Mouse (Mus musculus) midbrain, postnatal 0 days (tissue): ENCODE results near the gene Gnai2. TPM values are rescaled to one million over a fixed set of nuclear protein-coding genes. Genes with fewer than 3 reads are reported as not detected.

ENCODE experiments used
- ATAC-seq: fragments of 200-750 bp; cut with Nextera tagmentation; 2 replicates; pipeline ENCODE4 v1.8.0; 2017; ENCODE audit warnings: moderate number of reproducible peaks, mild to moderate bottlenecking, moderate TSS enrichment, moderate library complexity; ENCODE audit not compliant: low FRiP score
- DNase-seq: peaks from one replicate; pipeline ENCODE4 v3.0.0-alpha.2; 2015; ENCODE audit warnings: low spot score
- H3K27ac ChIP-seq: fragments of 300-500 bp; sonication (generic); 2 replicates; pipeline ENCODE4 v1.5.1; 2014; ENCODE audit warnings: low read depth, mild to moderate bottlenecking, low read length, mixed read lengths
- H3K27me3 ChIP-seq: fragments of 300-500 bp; sonication (generic); 2 replicates; pipeline ENCODE4 v1.6.1; 2014; ENCODE audit warnings: low read length, control low read depth, mixed read lengths; ENCODE audit not compliant: insufficient read depth
- H3K36me3 ChIP-seq: fragments of 300-500 bp; sonication (generic); 2 replicates; pipeline ENCODE4 v1.6.1; 2014; ENCODE audit warnings: low read length, control low read depth, mixed read lengths; ENCODE audit not compliant: insufficient read depth
- H3K4me1 ChIP-seq: fragments of 300-500 bp; sonication (generic); 2 replicates; pipeline ENCODE4 v1.6.1; 2014; ENCODE audit warnings: mild to moderate bottlenecking, control low read depth, antibody characterized with exemption, low read length, mixed read lengths; ENCODE audit not compliant: insufficient read depth
- H3K4me2 ChIP-seq: fragments of 300-500 bp; sonication (generic); 2 replicates; pipeline ENCODE4 v1.6.1; 2014; ENCODE audit warnings: low read depth, mild to moderate bottlenecking, low read length, mixed read lengths; ENCODE audit not compliant: poor library complexity, severe bottlenecking
- H3K4me3 ChIP-seq: fragments of 300-500 bp; sonication (generic); 2 replicates; pipeline ENCODE4 v1.5.1; 2014; ENCODE audit warnings: low read depth, mild to moderate bottlenecking, low read length, moderate library complexity
- H3K9ac ChIP-seq: fragments of 300-500 bp; sonication (generic); replicated peaks from 2 replicates; pipeline ENCODE4 v1.6.1; 2014; ENCODE audit warnings: mild to moderate bottlenecking, low read length, moderate library complexity, mixed read lengths; ENCODE audit not compliant: poor library complexity, severe bottlenecking
- H3K9me3 ChIP-seq: fragments of 300-500 bp; sonication (generic); 2 replicates; pipeline ENCODE4 v1.6.1; 2016; ENCODE audit warnings: low read length, control low read depth
- CTCF ChIP-seq: IDR thresholded peaks from 2 replicates; pipeline ENCODE4 v1.5.1; 2016; ENCODE audit warnings: antibody characterized with exemption, mild to moderate bottlenecking
- WGBS: fragments of 180-500 bp; shearing (Covaris S2); extraction: QIAGEN DNeasy Blood & Tissue Kit; methylation state at CpG from one replicate; pipeline ENCODE4 v1.1.7; 2014; 5-methylcytosine and 5-hydroxymethylcytosine counted together
- polyA plus RNA-seq: library from polyadenylated mRNA; unstranded; fragments of >200 nt; fragmentation: Nextera tagmentation; extraction: Ambion mirVana; gene quantifications from 2 replicates; pipeline ENCODE4 v1.2.1, GENCODE M21; 2015
- total RNA-seq: library from RNA; depleted of rRNA; stranded (reverse); fragments of >200 nt; gene quantifications from 2 replicates; pipeline ENCODE4 v1.2.3, GENCODE M21; 2014

Gnai2 gene
- total and polyA plus RNA-seq, 2 experiments from 2014 or later, result 241 to 264 TPM

DNA sequence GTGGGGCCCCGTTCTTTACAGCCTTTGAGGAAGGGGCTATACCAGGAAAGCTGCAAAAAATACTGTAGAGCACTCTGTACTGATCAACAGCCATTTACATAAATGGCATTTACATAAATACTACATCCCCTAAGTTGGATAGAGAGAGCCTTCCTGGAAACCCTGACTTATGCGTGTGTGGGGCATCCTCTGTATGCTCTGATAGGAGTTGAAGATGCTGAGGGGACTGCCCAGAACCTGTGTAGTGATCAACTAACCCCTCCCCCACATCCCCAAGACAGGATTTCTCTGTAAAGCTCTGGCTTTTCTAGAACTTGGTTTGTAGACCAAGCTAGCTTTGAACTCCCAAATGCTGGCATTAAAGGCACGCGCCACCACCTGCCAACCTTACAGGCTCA, 25.7 kb downstream of the Gnai2 start:
- Histone ChIP-seq H3K27me3 (no peaks in the 10 kb centered on the region), H3K9ac (no peak overlapping the region), H3K4me3 (no peak overlapping the region), H3K4me1 (peaks cover 9% of the 10 kb centered on the region), H3K27ac (no peak overlapping the region), H3K4me2 (no peak overlapping the region), H3K36me3 (peaks cover 4% of the 10 kb centered on the region; the same call in 1 of the 2 replicates), H3K9me3 (no peaks in the 10 kb centered on the region)
- WGBS, result 62% methylated on average over 4 of the region's 4 CpGs
- DNase-seq (no peak), ATAC-seq (no peak)
- TF ChIP-seq CTCF, result no peak

- TF ChIP-seq CTCF, result no peak
- H3K27ac ChIP-seq, result no peak within 1 kb of the TSS
- H3K36me3 ChIP-seq, result no peaks in the 10 kb centered on the region
- H3K4me1 ChIP-seq, result peaks cover 9% of the 10 kb centered on the region
- H3K9me3 ChIP-seq, result no peaks in the 10 kb centered on the region
- no peak within 1 kb of the TSS for H3K4me3 ChIP-seq
- ATAC-seq (no peak), DNase-seq (no peak)
- no peak within 1 kb of the TSS for H3K4me2 ChIP-seq
- H3K9ac ChIP-seq, result no peak within 1 kb of the TSS
- WGBS, result 47% methylated on average over 12 of the region's 12 CpGs
- no peaks in the 10 kb centered on the region for H3K27me3 ChIP-seq
Measured at GRCm38 (mm10) chr9:107608741-107609432, 26.3 kb downstream of the Gnai2 start, which contains the start of gene Sema3b. Gene Sema3b, minus strand, starts transcription at chr9:107609229.

- no peak overlapping the region for H3K27ac ChIP-seq
Measured at GRCm38 (mm10) chr9:107607653-107608245, 27.4 kb downstream of the Gnai2 start.

GRCm38 (mm10) chr9:107607036-107607435, 28.1 kb downstream of the Gnai2 start:
- no peak overlapping the region for H3K9ac ChIP-seq
- no peaks in the 10 kb centered on the region for H3K9me3 ChIP-seq
- H3K27me3 ChIP-seq, result no peaks in the 10 kb centered on the region
- no peak overlapping the region for H3K4me3 ChIP-seq
- no peak overlapping the region for H3K27ac ChIP-seq
- DNase-seq (no peak), ATAC-seq (no peak)
- 80% methylated on average over 2 of the region's 2 CpGs for WGBS
- no peak overlapping the region for H3K4me2 ChIP-seq
- no peaks in the 10 kb centered on the region for H3K36me3 ChIP-seq
- TF ChIP-seq CTCF, result no peak
- H3K4me1 ChIP-seq, result peaks cover 8% of the 10 kb centered on the region

More at GRCm38 (mm10) chr9:107607653-107608245, 27.4 kb downstream of the Gnai2 start:
- no peak overlapping the region for H3K4me3 ChIP-seq
- WGBS, result 62% methylated on average over 9 of the region's 9 CpGs
- H3K9ac ChIP-seq, result no peak overlapping the region
- H3K27me3 ChIP-seq, result no peaks in the 10 kb centered on the region
- no peak for TF ChIP-seq CTCF
- no peaks in the 10 kb centered on the region for H3K36me3 ChIP-seq
- peaks cover 9% of the 10 kb centered on the region for H3K4me1 ChIP-seq
- H3K9me3 ChIP-seq, result no peaks in the 10 kb centered on the region
- no peak for ATAC-seq
- DNase-seq, result no peak
- H3K4me2 ChIP-seq, result no peak overlapping the region

- H3K9me3 ChIP-seq, result no peaks in the 10 kb centered on the region
- TF ChIP-seq CTCF, result no peak
- no peaks in the 10 kb centered on the region for H3K27me3 ChIP-seq
- no peaks in the 10 kb centered on the region for H3K36me3 ChIP-seq
- no peak overlapping the region for H3K9ac ChIP-seq
- no peak overlapping the region for H3K27ac ChIP-seq
- no peak overlapping the region for H3K4me3 ChIP-seq
- WGBS, result 36% methylated on average over 9 of the region's 9 CpGs
- no peak overlapping the region for H3K4me2 ChIP-seq
- H3K4me1 ChIP-seq, result peaks cover 4% of the 10 kb centered on the region; the same call in 1 of the 2 replicates
- DNase-seq, result no peak
- no peak for ATAC-seq
Measured at GRCm38 (mm10) chr9:107606591-107606990, 28.6 kb downstream of the Gnai2 start.

DNA sequence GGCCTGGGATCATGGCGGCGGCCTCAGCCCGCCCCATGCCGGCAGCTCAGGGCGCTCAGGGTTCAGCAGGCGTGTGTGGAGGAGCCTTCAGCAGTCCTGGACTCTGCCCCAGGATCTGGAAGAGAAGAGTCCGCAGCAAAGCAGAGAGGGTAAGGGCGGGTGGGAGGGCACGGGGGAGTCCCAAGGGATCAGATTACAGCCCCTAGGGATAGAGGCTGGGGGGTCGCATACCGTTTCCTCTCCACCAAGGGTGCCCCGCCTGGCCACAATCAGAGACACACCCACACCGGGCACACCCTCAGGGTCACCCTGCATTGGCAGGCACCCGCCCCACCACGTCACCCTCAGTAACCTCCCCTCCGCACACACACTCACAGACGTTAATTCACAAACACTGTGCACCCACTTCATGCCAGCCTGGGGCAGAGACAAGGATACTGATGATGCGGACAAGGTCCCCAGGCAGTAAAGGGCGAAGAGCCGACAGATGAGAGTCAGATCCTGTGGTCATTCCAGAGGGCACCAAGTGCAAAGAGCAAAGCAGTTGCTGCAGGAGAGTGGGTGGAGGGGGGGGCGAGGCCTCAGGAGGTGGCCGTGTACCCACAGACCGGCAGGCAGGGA, 30.0 kb downstream of the Gnai2 start:
- no peak overlapping the region for H3K27ac ChIP-seq
- no peak overlapping the region for H3K9ac ChIP-seq
- H3K9me3 ChIP-seq, result no peaks in the 10 kb centered on the region
- TF ChIP-seq CTCF, result no peak
- H3K4me1 ChIP-seq, result no peaks in the 10 kb centered on the region
- H3K36me3 ChIP-seq, result no peaks in the 10 kb centered on the region
- ATAC-seq, result no peak
- H3K4me2 ChIP-seq, result no peak overlapping the region; the same call in 1 of the 2 replicates
- H3K27me3 ChIP-seq, result no peaks in the 10 kb centered on the region
- H3K4me3 ChIP-seq, result no peak overlapping the region
- WGBS, result 45% methylated on average over 23 of the region's 23 CpGs
- no peak for DNase-seq
